Mouse (Mus musculus): ENCODE measurements around the gene Fzd7. TPM values are rescaled to one million over a fixed set of nuclear protein-coding genes. Genes with fewer than 3 reads are reported as not detected.
A peak's percentile ranks its signal among the peaks of the same experiment; 100 is the strongest.

Gene Fzd7
- polyA plus RNA-seq, 1 experiment from 2014 or later: 13.7 TPM

GRCm38 (mm10) chr1:59448497-59449270 is 33.5 kb upstream of the Fzd7 start:
- peak overlapping the region; percentile 76 for H3K27ac ChIP-seq
- peak overlapping the region; percentile 46 for H3K4me2 ChIP-seq
- ATAC-seq (ENCODE audit: insufficient number of reproducible peaks, insufficient read depth, low FRiP score, low TSS enrichment, low read depth): no peak
- H3K9me3 ChIP-seq: peaks cover 4% of the 10 kb centered on the region; the same call in 1 of the 2 replicates
- H3K36me3 ChIP-seq: no peaks in the 10 kb centered on the region
- H3K27me3 ChIP-seq: no peaks in the 10 kb centered on the region
- peaks cover 38% of the 10 kb centered on the region for H3K4me1 ChIP-seq
- peak overlapping the region; percentile 32; the same call in 1 of the 2 replicates for H3K9ac ChIP-seq
- 28% methylated on average over 11 of the region's 11 CpGs for WGBS
- 0 out of 2 replicates have a peak overlapping the region, but pooled peaks have one; percentile 0 for H3K4me3 ChIP-seq

GRCm38 (mm10) chr1:59449423-59449822 is 32.8 kb upstream of the Fzd7 start:
- ATAC-seq (ENCODE audit: insufficient number of reproducible peaks, insufficient read depth, low FRiP score, low TSS enrichment, low read depth): no peak
- H3K9ac ChIP-seq: peak overlapping the region; percentile 32; the same call in 1 of the 2 replicates
- no peaks in the 10 kb centered on the region for H3K27me3 ChIP-seq
- H3K27ac ChIP-seq: peak overlapping the region; percentile 76
- peaks cover 4% of the 10 kb centered on the region; the same call in 1 of the 2 replicates for H3K9me3 ChIP-seq
- peaks cover 38% of the 10 kb centered on the region for H3K4me1 ChIP-seq
- peak overlapping the region; percentile 46 for H3K4me2 ChIP-seq
- H3K36me3 ChIP-seq: no peaks in the 10 kb centered on the region
- WGBS: 3% methylated on average over 11 of the region's 11 CpGs
- H3K4me3 ChIP-seq: 0 out of 2 replicates have a peak overlapping the region, but pooled peaks have one; percentile 0

- Histone ChIP-seq H3K36me3 (no peaks in the 10 kb centered on the region), H3K4me3 (no peak overlapping the region), H3K9me3 (peaks cover 4% of the 10 kb centered on the region; the same call in 1 of the 2 replicates), H3K27me3 (no peaks in the 10 kb centered on the region), H3K9ac (no peak overlapping the region), H3K4me2 (no peak overlapping the region), H3K27ac (no peak overlapping the region), H3K4me1 (peaks cover 38% of the 10 kb centered on the region)
- 70% methylated on average over 11 of the region's 11 CpGs for WGBS
- ATAC-seq (ENCODE audit: insufficient number of reproducible peaks, insufficient read depth, low FRiP score, low TSS enrichment, low read depth): 0 out of 2 replicates have a peak, but pooled peaks have one; percentile 48
Measured at GRCm38 (mm10) chr1:59450896-59451295, 31.3 kb upstream of the Fzd7 start.

GRCm38 (mm10) chr1:59451584-59451983 is 30.6 kb upstream of the Fzd7 start:
- Histone ChIP-seq H3K4me3 (no peak overlapping the region), H3K9ac (no peak overlapping the region), H3K27me3 (no peaks in the 10 kb centered on the region), H3K9me3 (peaks cover 4% of the 10 kb centered on the region; the same call in 1 of the 2 replicates), H3K4me2 (no peak overlapping the region), H3K4me1 (peaks cover 39% of the 10 kb centered on the region), H3K36me3 (no peaks in the 10 kb centered on the region), H3K27ac (no peak overlapping the region)
- no peak for ATAC-seq (ENCODE audit: insufficient number of reproducible peaks, insufficient read depth, low FRiP score, low TSS enrichment, low read depth)
- 21% methylated on average over 9 of the region's 9 CpGs for WGBS

- Histone ChIP-seq H3K9me3 (peaks cover 4% of the 10 kb centered on the region; the same call in 1 of the 2 replicates), H3K4me1 (peaks cover 35% of the 10 kb centered on the region), H3K27ac (no peak overlapping the region), H3K4me3 (no peak overlapping the region), H3K36me3 (no peaks in the 10 kb centered on the region), H3K4me2 (no peak overlapping the region), H3K9ac (no peak overlapping the region), H3K27me3 (no peaks in the 10 kb centered on the region)
- 22% methylated on average over 3 of the region's 3 CpGs for WGBS
- no peak for ATAC-seq (ENCODE audit: insufficient number of reproducible peaks, insufficient read depth, low FRiP score, low TSS enrichment, low read depth)
Measured at GRCm38 (mm10) chr1:59456825-59457224, 25.4 kb upstream of the Fzd7 start.

GRCm38 (mm10) chr1:59457873-59458272 is 24.4 kb upstream of the Fzd7 start:
- 66% methylated on average over 4 of the region's 4 CpGs for WGBS
- no peak overlapping the region for H3K27ac ChIP-seq

GRCm38 (mm10) chr1:59458886-59459285 is 23.3 kb upstream of the Fzd7 start:
- H3K36me3 ChIP-seq: no peaks in the 10 kb centered on the region
- peak overlapping the region; percentile 75 for H3K27ac ChIP-seq
- no peak overlapping the region for H3K9ac ChIP-seq
- no peak for ATAC-seq (ENCODE audit: insufficient number of reproducible peaks, insufficient read depth, low FRiP score, low TSS enrichment, low read depth)
- no peaks in the 10 kb centered on the region for H3K9me3 ChIP-seq
- peaks cover 36% of the 10 kb centered on the region for H3K4me1 ChIP-seq
- H3K4me2 ChIP-seq: peak overlapping the region; percentile 37
- WGBS: 11% methylated on average over 8 of the region's 8 CpGs
- H3K27me3 ChIP-seq: no peaks in the 10 kb centered on the region
- H3K4me3 ChIP-seq: no peak overlapping the region

More at GRCm38 (mm10) chr1:59457873-59458272, 24.4 kb upstream of the Fzd7 start:
- Histone ChIP-seq H3K27me3 (no peaks in the 10 kb centered on the region), H3K36me3 (no peaks in the 10 kb centered on the region), H3K4me1 (peaks cover 34% of the 10 kb centered on the region), H3K4me2 (no peak overlapping the region), H3K9ac (no peak overlapping the region), H3K9me3 (no peaks in the 10 kb centered on the region), H3K4me3 (no peak overlapping the region)
- no peak for ATAC-seq (ENCODE audit: insufficient number of reproducible peaks, insufficient read depth, low FRiP score, low TSS enrichment, low read depth)

- Histone ChIP-seq H3K9ac (0 out of 2 replicates have a peak overlapping the region, but pooled peaks have one; percentile 44), H3K27me3 (no peaks in the 10 kb centered on the region), H3K27ac (peak overlapping the region; percentile 39; the same call in 1 of the 2 replicates), H3K36me3 (no peaks in the 10 kb centered on the region), H3K4me2 (no peak overlapping the region), H3K4me1 (peaks cover 16% of the 10 kb centered on the region), H3K4me3 (no peak overlapping the region), H3K9me3 (no peaks in the 10 kb centered on the region)
- no peak for ATAC-seq (ENCODE audit: insufficient number of reproducible peaks, insufficient read depth, low FRiP score, low TSS enrichment, low read depth)
- 47% methylated on average over 17 of the region's 17 CpGs for WGBS
Measured at GRCm38 (mm10) chr1:59464696-59465639, 17.3 kb upstream of the Fzd7 start.

GRCm38 (mm10) chr1:59465640-59466008 is 16.6 kb upstream of the Fzd7 start:
- Histone ChIP-seq H3K36me3 (no peaks in the 10 kb centered on the region), H3K9me3 (no peaks in the 10 kb centered on the region), H3K9ac (0 out of 2 replicates have a peak overlapping the region, but pooled peaks have one; percentile 44), H3K27ac (peak overlapping the region; percentile 39; the same call in 1 of the 2 replicates), H3K4me2 (no peak overlapping the region), H3K4me1 (peaks cover 17% of the 10 kb centered on the region), H3K4me3 (no peak overlapping the region), H3K27me3 (no peaks in the 10 kb centered on the region)
- no peak for ATAC-seq (ENCODE audit: insufficient number of reproducible peaks, insufficient read depth, low FRiP score, low TSS enrichment, low read depth)
- 56% methylated on average over 9 of the region's 9 CpGs for WGBS

GRCm38 (mm10) chr1:59469170-59469569 is 13.1 kb upstream of the Fzd7 start:
- Histone ChIP-seq H3K4me3 (no peak overlapping the region), H3K9me3 (no peaks in the 10 kb centered on the region), H3K36me3 (no peaks in the 10 kb centered on the region), H3K27ac (no peak overlapping the region), H3K27me3 (no peaks in the 10 kb centered on the region), H3K4me2 (no peak overlapping the region), H3K9ac (no peak overlapping the region), H3K4me1 (peaks cover 35% of the 10 kb centered on the region)
- WGBS: 42% methylated on average over 4 of the region's 4 CpGs
- ATAC-seq (ENCODE audit: insufficient number of reproducible peaks, insufficient read depth, low FRiP score, low TSS enrichment, low read depth): no peak

GRCm38 (mm10) chr1:59470766-59471165 is 11.5 kb upstream of the Fzd7 start:
- H3K4me2 ChIP-seq: no peak overlapping the region
- peaks cover 26% of the 10 kb centered on the region for H3K4me1 ChIP-seq
- H3K9ac ChIP-seq: 0 out of 2 replicates have a peak overlapping the region, but pooled peaks have one; percentile 27
- ATAC-seq (ENCODE audit: insufficient number of reproducible peaks, insufficient read depth, low FRiP score, low TSS enrichment, low read depth): no peak
- no peaks in the 10 kb centered on the region for H3K9me3 ChIP-seq
- 63% methylated on average over 4 of the region's 4 CpGs for WGBS
- no peak overlapping the region for H3K4me3 ChIP-seq
- H3K27ac ChIP-seq: no peak overlapping the region
- no peaks in the 10 kb centered on the region for H3K36me3 ChIP-seq
- H3K27me3 ChIP-seq: no peaks in the 10 kb centered on the region

All from embryonic facial prominence, embryonic 13.5 days (tissue).